Mouse (Mus musculus): Measurements from ENCODE around the gene Micall1. TPM values are rescaled to one million over a fixed set of nuclear protein-coding genes. Genes with fewer than 3 reads are reported as not detected.
A peak's percentile ranks its signal among the peaks of the same experiment; 100 is the strongest.

Micall1 gene
- polyA plus RNA-seq, 1 experiment from 2014 or later, result 9.1 TPM

- Histone ChIP-seq H3K4me1 (ENCODE audit: insufficient read depth, low read depth, low read length) (no peaks in the 10 kb centered on the region), H3K36me3 (ENCODE audit: insufficient read depth, low read length) (no peaks in the 10 kb centered on the region), H3K9ac (replicated peaks; ENCODE audit: low read depth) (no peak overlapping the region), H3K4me3 (ENCODE audit: low read depth, low read length) (no peak overlapping the region), H3K9me3 (ENCODE audit: low read length) (no peaks in the 10 kb centered on the region), H3K27me3 (replicated peaks; ENCODE audit: insufficient read depth, low read length) (no peaks in the 10 kb centered on the region), H3K27ac (ENCODE audit: low read length) (no peak overlapping the region), H3K4me2 (replicated peaks; ENCODE audit: low read depth, low read length) (no peak overlapping the region)
- ATAC-seq (no peak), DNase-seq (ENCODE audit: low spot score) (peak; percentile 49)
- TF ChIP-seq EP300 (IDR thresholded peaks at IDR 0.05) (no peak), CTCF (IDR thresholded peaks at IDR 0.05) (peak; percentile 78)
- WGBS, result 59% methylated on average over 10 of the region's 10 CpGs
These were observed 30.9 kb downstream of the Micall1 start for GRCm38 (mm10) chr15:79139640-79140039.

GRCm38 (mm10) chr15:79140866-79141565 lies 32.3 kb downstream of the Micall1 start, which contains the start of the genes Polr2f and 1700088E04Rik:
Polr2f (plus strand) TSS chr15:79141009.
1700088E04Rik (minus strand) TSS chr15:79141253.
- Histone ChIP-seq H3K27ac (ENCODE audit: low read length) (peak within 1 kb of the TSS; percentile 34), H3K4me1 (ENCODE audit: insufficient read depth, low read depth, low read length) (no peaks in the 10 kb centered on the region), H3K9ac (replicated peaks; ENCODE audit: low read depth) (peak within 1 kb of the TSS; percentile 55), H3K27me3 (replicated peaks; ENCODE audit: insufficient read depth, low read length) (no peaks in the 10 kb centered on the region), H3K9me3 (ENCODE audit: low read length) (no peaks in the 10 kb centered on the region), H3K36me3 (ENCODE audit: insufficient read depth, low read length) (0 out of 2 replicates have a peak, but pooled peaks cover 3% of the 10 kb centered on the region), H3K4me2 (replicated peaks; ENCODE audit: low read depth, low read length) (peak within 1 kb of the TSS; percentile 83), H3K4me3 (ENCODE audit: low read depth, low read length) (peak within 1 kb of the TSS; percentile 75)
- WGBS, result 1% methylated on average over 57 of the region's 57 CpGs
- ATAC-seq (peak; percentile 89), DNase-seq (ENCODE audit: low spot score) (peak; percentile 96)
- TF ChIP-seq EP300 (IDR thresholded peaks at IDR 0.05), result no peak
- TF ChIP-seq CTCF (IDR thresholded peaks at IDR 0.05), result 0 out of 2 replicates have a peak, but pooled peaks have one; percentile 0

- Histone ChIP-seq H3K4me2 (replicated peaks; ENCODE audit: low read depth, low read length) (peak overlapping the region; percentile 83), H3K9ac (replicated peaks; ENCODE audit: low read depth) (peak overlapping the region; percentile 55), H3K9me3 (ENCODE audit: low read length) (no peaks in the 10 kb centered on the region), H3K36me3 (ENCODE audit: insufficient read depth, low read length) (peaks cover 8% of the 10 kb centered on the region; the same call in 1 of the 2 replicates), H3K4me1 (ENCODE audit: insufficient read depth, low read depth, low read length) (no peaks in the 10 kb centered on the region), H3K27ac (ENCODE audit: low read length) (peak overlapping the region; percentile 34), H3K27me3 (replicated peaks; ENCODE audit: insufficient read depth, low read length) (no peaks in the 10 kb centered on the region), H3K4me3 (ENCODE audit: low read depth, low read length) (peak overlapping the region; percentile 75)
- ATAC-seq (peak; percentile 4), DNase-seq (ENCODE audit: low spot score) (no peak)
- TF ChIP-seq EP300 (IDR thresholded peaks at IDR 0.05) (no peak), CTCF (IDR thresholded peaks at IDR 0.05) (no peak)
- 0% methylated on average over 7 of the region's 7 CpGs for WGBS
These were observed 32.8 kb downstream of the Micall1 start for GRCm38 (mm10) chr15:79141566-79141917.

DNA sequence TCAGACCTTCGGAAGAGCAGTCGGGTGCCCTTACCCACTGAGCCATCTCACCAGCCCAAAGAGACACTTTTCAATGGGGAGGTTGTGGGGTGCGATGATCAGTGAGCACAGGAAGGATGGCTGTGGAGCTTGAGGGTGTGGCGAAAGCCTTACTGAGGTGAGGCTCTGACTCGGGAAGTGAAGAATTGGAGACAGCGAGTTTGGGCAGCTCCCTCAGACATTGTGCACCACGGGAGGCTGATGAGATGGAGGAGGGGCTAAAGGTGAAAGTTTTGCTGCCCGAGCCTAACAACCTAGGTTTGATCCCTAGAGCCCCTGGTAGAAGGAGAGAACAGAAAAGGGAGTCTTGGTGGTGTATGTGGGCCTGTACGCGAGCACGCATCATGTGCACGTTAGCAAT lies 34.6 kb downstream of the Micall1 start:
- 80% methylated on average over 12 of the region's 12 CpGs for WGBS
- no peak overlapping the region for H3K4me2 ChIP-seq (replicated peaks; ENCODE audit: low read depth, low read length)
- H3K27ac ChIP-seq (ENCODE audit: low read length), result peak overlapping the region; percentile 58; the same call in 1 of the 2 replicates
- DNase-seq (ENCODE audit: low spot score) (no peak), ATAC-seq (no peak)
- TF ChIP-seq EP300 (IDR thresholded peaks at IDR 0.05), result no peak
- no peak for TF ChIP-seq CTCF (IDR thresholded peaks at IDR 0.05)
- H3K4me3 ChIP-seq (ENCODE audit: low read depth, low read length), result no peak overlapping the region
- H3K4me1 ChIP-seq (ENCODE audit: insufficient read depth, low read depth, low read length), result no peaks in the 10 kb centered on the region
- no peaks in the 10 kb centered on the region for H3K27me3 ChIP-seq (replicated peaks; ENCODE audit: insufficient read depth, low read length)
- no peak overlapping the region for H3K9ac ChIP-seq (replicated peaks; ENCODE audit: low read depth)
- peaks cover 10% of the 10 kb centered on the region; the same call in 1 of the 2 replicates for H3K36me3 ChIP-seq (ENCODE audit: insufficient read depth, low read length)
- H3K9me3 ChIP-seq (ENCODE audit: low read length), result no peaks in the 10 kb centered on the region

- H3K9me3 ChIP-seq (ENCODE audit: low read length), result no peaks in the 10 kb centered on the region
- 30% methylated on average over 8 of the region's 8 CpGs for WGBS
- H3K27ac ChIP-seq (ENCODE audit: low read length), result peak overlapping the region; percentile 58
- TF ChIP-seq CTCF (IDR thresholded peaks at IDR 0.05), result no peak
- TF ChIP-seq EP300 (IDR thresholded peaks at IDR 0.05), result no peak
- DNase-seq (ENCODE audit: low spot score) (no peak), ATAC-seq (peak; percentile 12)
- H3K4me3 ChIP-seq (ENCODE audit: low read depth, low read length), result no peak overlapping the region
- H3K9ac ChIP-seq (replicated peaks; ENCODE audit: low read depth), result no peak overlapping the region
- H3K36me3 ChIP-seq (ENCODE audit: insufficient read depth, low read length), result peaks cover 10% of the 10 kb centered on the region; the same call in 1 of the 2 replicates
- H3K27me3 ChIP-seq (replicated peaks; ENCODE audit: insufficient read depth, low read length), result no peaks in the 10 kb centered on the region
- H3K4me2 ChIP-seq (replicated peaks; ENCODE audit: low read depth, low read length), result no peak overlapping the region
- H3K4me1 ChIP-seq (ENCODE audit: insufficient read depth, low read depth, low read length), result no peaks in the 10 kb centered on the region
These were observed 35.3 kb downstream of the Micall1 start for GRCm38 (mm10) chr15:79144021-79144420.

- TF ChIP-seq CTCF (IDR thresholded peaks at IDR 0.05), result no peak
- no peak for TF ChIP-seq EP300 (IDR thresholded peaks at IDR 0.05)
These were observed 36.8 kb downstream of the Micall1 start for GRCm38 (mm10) chr15:79145522-79145921.

More at GRCm38 (mm10) chr15:79145522-79145921, 36.8 kb downstream of the Micall1 start:
- H3K27me3 ChIP-seq (replicated peaks; ENCODE audit: insufficient read depth, low read length), result no peaks in the 10 kb centered on the region
- H3K4me2 ChIP-seq (replicated peaks; ENCODE audit: low read depth, low read length), result no peak overlapping the region
- no peak overlapping the region for H3K4me3 ChIP-seq (ENCODE audit: low read depth, low read length)
- peaks cover 14% of the 10 kb centered on the region; the same call in 1 of the 2 replicates for H3K36me3 ChIP-seq (ENCODE audit: insufficient read depth, low read length)
- H3K9ac ChIP-seq (replicated peaks; ENCODE audit: low read depth), result no peak overlapping the region
- H3K4me1 ChIP-seq (ENCODE audit: insufficient read depth, low read depth, low read length), result no peaks in the 10 kb centered on the region
- ATAC-seq (no peak), DNase-seq (ENCODE audit: low spot score) (no peak)
- H3K9me3 ChIP-seq (ENCODE audit: low read length), result no peaks in the 10 kb centered on the region
- no peak overlapping the region for H3K27ac ChIP-seq (ENCODE audit: low read length)
- 77% methylated on average over 7 of the region's 7 CpGs for WGBS
